Mouse (Mus musculus) heart, embryonic 12.5 days (tissue): Measurements from ENCODE around the gene Aspscr1. TPM values are rescaled to one million over a fixed set of nuclear protein-coding genes. Genes with fewer than 3 reads are reported as not detected.
A peak's percentile ranks its signal among the peaks of the same experiment; 100 is the strongest.
"Not testable (repeated sequence)": the region's sequence is repeated elsewhere in the genome, so short reads cannot be mapped to it uniquely, and the experiment has no call there.

ENCODE experiments used
- ATAC-seq: fragments of 200-750 bp; cut with Nextera tagmentation; 2 replicates; pipeline ENCODE4 v1.8.0; 2017; ENCODE audit warnings: moderate TSS enrichment, moderate library complexity; ENCODE audit not compliant: insufficient number of reproducible peaks, low FRiP score
- H3K27ac ChIP-seq: fragments of 300-500 bp; sonication (generic); 2 replicates; pipeline ENCODE4 v1.5.1; 2016; ENCODE audit warnings: mild to moderate bottlenecking, moderate library complexity; ENCODE audit not compliant: poor library complexity, severe bottlenecking
- H3K27me3 ChIP-seq: fragments of 300-500 bp; sonication (generic); replicated peaks from 2 replicates; pipeline ENCODE4 v1.6.1; 2016; ENCODE audit warnings: mild to moderate bottlenecking, moderate library complexity
- H3K36me3 ChIP-seq: fragments of 300-500 bp; sonication (generic); 2 replicates; pipeline ENCODE4 v1.6.1; 2016; ENCODE audit warnings: mild to moderate bottlenecking, moderate library complexity
- H3K4me1 ChIP-seq: fragments of 300-500 bp; sonication (generic); replicated peaks from 2 replicates; pipeline ENCODE4 v1.6.1; 2016; ENCODE audit warnings: mild to moderate bottlenecking
- H3K4me2 ChIP-seq: fragments of 300-500 bp; sonication (generic); 2 replicates; pipeline ENCODE4 v1.6.1; 2016; ENCODE audit warnings: mild to moderate bottlenecking, moderate library complexity
- H3K4me3 ChIP-seq: fragments of 300-500 bp; sonication (generic); 2 replicates; pipeline ENCODE4 v1.5.1; 2016; ENCODE audit warnings: mild to moderate bottlenecking
- H3K9ac ChIP-seq: fragments of 300-500 bp; sonication (generic); 2 replicates; pipeline ENCODE4 v1.6.1; 2016; ENCODE audit warnings: mild to moderate bottlenecking, moderate library complexity
- H3K9me3 ChIP-seq: fragments of 300-500 bp; sonication (generic); replicated peaks from 2 replicates; pipeline ENCODE4 v1.6.1; 2016; ENCODE audit warnings: mild to moderate bottlenecking, moderate library complexity
- WGBS: fragments of 180-500 bp; shearing (Covaris S2); methylation state at CpG from one replicate; pipeline ENCODE4 v1.1.7; 2016; 5-methylcytosine and 5-hydroxymethylcytosine counted together
- polyA plus RNA-seq: library from polyadenylated mRNA; unstranded; fragments of >200 nt; fragmentation: Nextera tagmentation; extraction: Ambion mirVana; gene quantifications from 2 replicates; pipeline ENCODE4 v1.2.1, GENCODE M21; 2016

Aspscr1 gene
- polyA plus RNA-seq, 1 experiment from 2014 or later, result 103 TPM

- no peaks in the 10 kb centered on the region for H3K36me3 ChIP-seq
- no peak overlapping the region for H3K9ac ChIP-seq
- no peak overlapping the region for H3K4me3 ChIP-seq
- no peak overlapping the region for H3K27ac ChIP-seq
- ATAC-seq, result no peak
- WGBS, result 53% methylated on average over 6 of the region's 6 CpGs
- H3K4me1 ChIP-seq, result peaks cover 51% of the 10 kb centered on the region
- H3K27me3 ChIP-seq, result peaks cover 76% of the 10 kb centered on the region
- no peak overlapping the region for H3K4me2 ChIP-seq
- H3K9me3 ChIP-seq, result no peaks in the 10 kb centered on the region
These were observed 10.0 kb upstream of the Aspscr1 start for GRCm38 (mm10) chr11:120662759-120663158.

DNA sequence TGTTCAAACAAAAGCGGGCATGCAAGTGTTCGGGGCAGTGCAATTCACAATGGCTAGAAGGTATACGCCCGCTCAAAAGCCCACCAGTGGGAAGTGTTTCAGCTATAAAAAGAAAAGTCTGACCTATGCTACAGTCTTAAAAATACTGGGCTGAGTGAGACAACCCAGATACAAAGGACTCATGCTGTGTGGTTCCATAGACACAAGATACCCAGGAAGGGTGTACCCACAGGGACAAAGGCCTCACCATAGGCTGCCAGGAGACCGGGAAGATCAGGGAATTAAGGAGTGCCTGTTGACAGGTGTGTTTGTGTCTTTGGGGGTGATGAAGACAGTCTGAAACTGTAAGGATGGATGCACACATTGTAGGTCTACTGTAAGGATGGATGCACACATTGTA, 9.1 kb upstream of the Aspscr1 start:
- Histone ChIP-seq H3K36me3 (no peaks in the 10 kb centered on the region), H3K4me2 (no peak overlapping the region), H3K27me3 (peaks cover 66% of the 10 kb centered on the region), H3K4me3 (no peak overlapping the region), H3K9me3 (no peaks in the 10 kb centered on the region), H3K9ac (no peak overlapping the region), H3K27ac (no peak overlapping the region), H3K4me1 (peaks cover 51% of the 10 kb centered on the region)
- no peak for ATAC-seq
- WGBS, result 83% methylated on average over 5 of the region's 5 CpGs

GRCm38 (mm10) chr11:120665406-120665805, 7.4 kb upstream of the Aspscr1 start:
- H3K27ac ChIP-seq, result no peak overlapping the region
- ATAC-seq, result no peak
- WGBS, result 64% methylated on average over 3 of the region's 3 CpGs

GRCm38 (mm10) chr11:120666617-120667016, 6.2 kb upstream of the Aspscr1 start:
- H3K4me3 ChIP-seq, result no peak overlapping the region
- H3K9ac ChIP-seq, result peak overlapping the region; percentile 8; the same call in 1 of the 2 replicates
- no peak overlapping the region for H3K27ac ChIP-seq
- H3K9me3 ChIP-seq, result no peaks in the 10 kb centered on the region
- ATAC-seq, result 0 out of 2 replicates have a peak, but pooled peaks have one; percentile 47
- 4% methylated on average over 3 of the region's 3 CpGs for WGBS
- peak overlapping the region; percentile 5; the same call in 1 of the 2 replicates for H3K4me2 ChIP-seq
- H3K4me1 ChIP-seq, result peaks cover 25% of the 10 kb centered on the region
- H3K27me3 ChIP-seq, result peaks cover 37% of the 10 kb centered on the region
- no peaks in the 10 kb centered on the region for H3K36me3 ChIP-seq

More at GRCm38 (mm10) chr11:120665406-120665805, 7.4 kb upstream of the Aspscr1 start:
- H3K4me3 ChIP-seq, result no peak overlapping the region
- H3K9ac ChIP-seq, result no peak overlapping the region
- no peaks in the 10 kb centered on the region for H3K36me3 ChIP-seq
- H3K4me1 ChIP-seq, result peaks cover 34% of the 10 kb centered on the region
- H3K9me3 ChIP-seq, result no peaks in the 10 kb centered on the region
- H3K4me2 ChIP-seq, result no peak overlapping the region
- H3K27me3 ChIP-seq, result peaks cover 49% of the 10 kb centered on the region

DNA sequence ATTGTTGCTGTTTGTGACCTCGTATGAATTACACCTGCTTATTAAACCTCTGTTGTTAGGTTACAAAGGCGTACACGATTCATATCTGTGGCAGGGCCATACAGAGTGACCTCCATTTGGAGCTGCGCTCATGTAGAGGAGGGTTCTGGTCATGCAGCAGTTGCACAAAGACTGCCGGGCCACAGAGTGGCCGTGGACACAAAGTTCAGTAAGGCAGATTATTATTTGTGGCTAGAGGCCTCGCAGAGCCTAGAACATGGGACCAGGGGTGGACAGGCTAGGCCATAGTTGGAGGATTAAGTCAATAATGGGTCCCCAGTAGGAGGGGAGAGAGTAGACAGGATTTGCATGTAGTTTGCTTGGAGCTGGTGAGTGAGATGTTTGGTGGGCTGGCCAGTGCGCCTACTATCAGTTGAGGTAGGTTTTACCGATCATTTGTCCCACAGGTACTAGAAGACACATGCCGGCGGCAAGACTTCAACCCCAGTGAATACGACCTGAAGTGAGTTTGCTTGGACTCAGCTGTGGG, 885 bp downstream of the Aspscr1 start:
- Histone ChIP-seq H3K9ac (peak overlapping the region; percentile 75), H3K9me3 (no peaks in the 10 kb centered on the region), H3K4me3 (peak overlapping the region; percentile 69), H3K4me1 (peaks cover 16% of the 10 kb centered on the region), H3K27me3 (no peaks in the 10 kb centered on the region), H3K36me3 (peaks cover 26% of the 10 kb centered on the region), H3K27ac (peak overlapping the region; percentile 80), H3K4me2 (peak overlapping the region; percentile 86)
- 36% methylated on average over 12 of the region's 12 CpGs for WGBS
- peak; percentile 10 for ATAC-seq

GRCm38 (mm10) chr11:120675875-120676274, 3.1 kb downstream of the Aspscr1 start:
- Histone ChIP-seq H3K4me1 (peaks cover 16% of the 10 kb centered on the region), H3K36me3 (peaks cover 39% of the 10 kb centered on the region)
- not testable (repeated sequence) for H3K4me3 ChIP-seq, H3K9me3 ChIP-seq, H3K27me3 ChIP-seq, H3K27ac ChIP-seq, H3K4me2 ChIP-seq, ATAC-seq, H3K9ac ChIP-seq
- 69% methylated on average over 5 of the region's 5 CpGs for WGBS

GRCm38 (mm10) chr11:120676951-120677350, 4.2 kb downstream of the Aspscr1 start:
- Histone ChIP-seq H3K9me3 (no peaks in the 10 kb centered on the region), H3K27me3 (no peaks in the 10 kb centered on the region), H3K9ac (0 out of 2 replicates have a peak overlapping the region, but pooled peaks have one; percentile 33), H3K4me3 (no peak overlapping the region), H3K4me1 (peaks cover 16% of the 10 kb centered on the region), H3K27ac (no peak overlapping the region), H3K36me3 (peaks cover 46% of the 10 kb centered on the region), H3K4me2 (no peak overlapping the region)
- no peak for ATAC-seq
- 80% methylated on average over 4 of the region's 4 CpGs for WGBS

DNA sequence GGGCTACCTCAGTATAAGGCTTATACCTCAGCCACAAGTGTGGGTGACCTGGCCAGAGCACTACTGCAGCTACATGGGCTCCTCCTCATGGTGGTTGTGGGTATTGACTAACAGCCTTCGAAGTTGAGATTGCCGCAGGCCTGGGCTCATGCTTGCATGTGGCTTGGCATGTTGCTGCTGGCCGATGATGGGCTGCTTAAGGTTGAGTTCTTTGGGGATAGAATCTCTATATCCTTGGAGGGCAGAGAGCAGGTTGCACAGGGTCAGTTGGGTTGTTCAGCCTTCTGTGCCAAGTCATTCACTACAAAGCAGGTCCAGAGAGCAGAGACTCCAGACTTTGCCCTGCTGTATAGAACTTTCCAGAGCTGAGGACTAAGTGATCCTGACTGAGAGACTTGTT, 7.1 kb downstream of the Aspscr1 start:
- ATAC-seq, result 0 out of 2 replicates have a peak, but pooled peaks have one; percentile 39
- WGBS, result 68% methylated on average over 3 of the region's 3 CpGs
- Histone ChIP-seq H3K4me2 (no peak overlapping the region), H3K9ac (no peak overlapping the region), H3K4me3 (no peak overlapping the region), H3K27ac (no peak overlapping the region), H3K36me3 (peaks cover 72% of the 10 kb centered on the region), H3K9me3 (no peaks in the 10 kb centered on the region), H3K27me3 (no peaks in the 10 kb centered on the region), H3K4me1 (peaks cover 14% of the 10 kb centered on the region)

GRCm38 (mm10) chr11:120682683-120683082, 9.9 kb downstream of the Aspscr1 start:
- ATAC-seq, result no peak
- 89% methylated on average over 5 of the region's 5 CpGs for WGBS
- peaks cover 76% of the 10 kb centered on the region for H3K36me3 ChIP-seq
- no peaks in the 10 kb centered on the region for H3K27me3 ChIP-seq
- H3K4me3 ChIP-seq, result no peak overlapping the region
- no peak overlapping the region for H3K27ac ChIP-seq
- H3K4me1 ChIP-seq, result peaks cover 10% of the 10 kb centered on the region; the same call in 1 of the 2 replicates
- no peak overlapping the region for H3K9ac ChIP-seq
- no peak overlapping the region for H3K4me2 ChIP-seq
- no peaks in the 10 kb centered on the region for H3K9me3 ChIP-seq

DNA sequence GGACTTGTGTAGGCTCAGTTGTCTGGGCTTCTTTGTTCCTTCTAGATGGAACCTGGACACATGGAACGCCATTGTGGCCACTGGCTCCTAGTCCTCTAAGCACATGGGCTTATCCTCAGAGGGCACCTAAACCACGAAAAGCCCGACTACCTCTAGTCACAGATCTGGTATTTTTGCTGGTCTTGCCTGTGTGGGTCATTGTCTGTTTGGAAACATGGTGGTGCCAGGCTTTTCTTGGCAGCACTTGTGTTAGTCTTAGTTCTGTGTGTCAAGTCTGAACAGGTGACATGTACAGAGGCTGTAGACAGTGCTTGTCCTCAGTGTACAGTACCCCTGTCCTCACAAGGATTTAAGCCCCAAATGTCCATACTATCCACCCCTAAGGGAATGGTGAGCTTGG, 10.8 kb downstream of the Aspscr1 start:
- Histone ChIP-seq H3K27me3 (no peaks in the 10 kb centered on the region), H3K9me3 (no peaks in the 10 kb centered on the region), H3K9ac (no peak overlapping the region), H3K4me3 (no peak overlapping the region), H3K4me2 (no peak overlapping the region), H3K27ac (no peak overlapping the region), H3K4me1 (peaks cover 10% of the 10 kb centered on the region; the same call in 1 of the 2 replicates), H3K36me3 (peaks cover 76% of the 10 kb centered on the region)
- ATAC-seq, result no peak
- 83% methylated on average over 3 of the region's 3 CpGs for WGBS

- H3K36me3 ChIP-seq, result peaks cover 79% of the 10 kb centered on the region
- no peak overlapping the region for H3K9ac ChIP-seq
- no peaks in the 10 kb centered on the region for H3K9me3 ChIP-seq
- H3K27ac ChIP-seq, result no peak overlapping the region
- 91% methylated on average over 2 of the region's 2 CpGs for WGBS
- H3K4me1 ChIP-seq, result peaks cover 10% of the 10 kb centered on the region; the same call in 1 of the 2 replicates
- no peaks in the 10 kb centered on the region for H3K27me3 ChIP-seq
- ATAC-seq, result no peak
- no peak overlapping the region for H3K4me2 ChIP-seq
- H3K4me3 ChIP-seq, result no peak overlapping the region
These were observed 11.3 kb downstream of the Aspscr1 start for GRCm38 (mm10) chr11:120684086-120684485.

- peaks cover 81% of the 10 kb centered on the region for H3K36me3 ChIP-seq
- H3K4me3 ChIP-seq, result no peak overlapping the region
- no peak overlapping the region for H3K9ac ChIP-seq
- 69% methylated on average over 2 of the region's 2 CpGs for WGBS
- ATAC-seq, result no peak
- no peak overlapping the region for H3K27ac ChIP-seq
- H3K4me2 ChIP-seq, result no peak overlapping the region
- H3K9me3 ChIP-seq, result no peaks in the 10 kb centered on the region
- H3K27me3 ChIP-seq, result no peaks in the 10 kb centered on the region
- peaks cover 10% of the 10 kb centered on the region; the same call in 1 of the 2 replicates for H3K4me1 ChIP-seq
These were observed 11.9 kb downstream of the Aspscr1 start for GRCm38 (mm10) chr11:120684660-120685059.
